8 mouse cellular contexts compared by ENCODE assay signal in the genomic region with DNA sequence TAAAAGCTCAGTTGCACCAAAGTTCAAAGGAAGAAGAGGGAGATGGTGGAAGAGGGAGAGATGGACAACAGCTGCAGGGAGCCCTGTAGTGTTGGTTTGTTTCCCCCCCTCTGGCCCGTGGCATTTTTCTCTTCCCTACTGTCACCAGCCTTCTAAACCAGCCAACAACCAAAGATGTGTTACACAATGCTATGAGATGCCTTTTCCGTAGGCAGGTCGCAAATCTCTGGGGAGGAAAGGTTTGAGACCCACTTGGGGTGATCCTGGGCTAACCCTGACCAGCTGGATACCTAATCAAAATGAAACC. TPM values are rescaled to one million over a fixed set of nuclear protein-coding genes. Genes with fewer than 3 reads are reported as not detected.
A peak's percentile ranks its signal among the peaks of the same experiment; 100 is the strongest.
DNase-seq lines count a peak whose midpoint lies in the region; ATAC-seq and TF ChIP-seq lines count a peak whose summit lies in the region.
"Had no signal": no experiment of that assay in that cellular context is flagged by ENCODE, and none has a peak within 500 bp of the region (broad histone marks: within the 10 kb centered on the region; RNA-seq: fewer than 3 reads in every experiment).

No protein-coding gene starts in this region.

- peak overlapping the region; percentile 58 for H3K4me3 ChIP-seq in lung, postnatal 0 days (ENCODE audit: low read depth, low read length)
- H3K4me3 ChIP-seq in forebrain, embryonic 10.5 days: peak overlapping the region; percentile 68
- H3K4me3 ChIP-seq in limb, embryonic 13.5 days: peak overlapping the region; percentile 67
- peak overlapping the region; percentile 54 for H3K4me3 ChIP-seq in stomach, embryonic 14.5 days (ENCODE audit: low read depth, low read length)

- TF ChIP-seq EP300 in lung, postnatal 0 days (IDR thresholded peaks at IDR 0.05): no peak

- TF ChIP-seq CTCF in lung, postnatal 0 days (IDR thresholded peaks at IDR 0.05): no peak

- WGBS in lung, postnatal 0 days: 17% methylated on average over 3 of the region's 3 CpGs
- 24% methylated on average over 3 of the region's 3 CpGs for WGBS in forebrain, embryonic 10.5 days
- WGBS in limb, embryonic 13.5 days: 20% methylated on average over 3 of the region's 3 CpGs
- 17% methylated on average over 3 of the region's 3 CpGs for WGBS in stomach, embryonic 14.5 days

- peak overlapping the region; percentile 55 for H3K4me2 ChIP-seq in lung, postnatal 0 days (replicated peaks; ENCODE audit: low read depth, low read length)
- H3K4me2 ChIP-seq in limb, embryonic 13.5 days (replicated peaks): peak overlapping the region; percentile 66
- peak overlapping the region; percentile 49 for H3K4me2 ChIP-seq in stomach, embryonic 14.5 days (replicated peaks; ENCODE audit: low read depth, low read length)

- no peaks in the 10 kb centered on the region for H3K4me1 ChIP-seq in lung, postnatal 0 days (ENCODE audit: insufficient read depth, low read depth, low read length)
- peaks cover 12% of the 10 kb centered on the region for H3K4me1 ChIP-seq in forebrain, embryonic 10.5 days
- H3K4me1 ChIP-seq in limb, embryonic 13.5 days: 0 out of 2 replicates have a peak, but pooled peaks cover 4% of the 10 kb centered on the region
- H3K4me1 ChIP-seq in stomach, embryonic 14.5 days (ENCODE audit: control insufficient read depth, insufficient read depth, low read length): 0 out of 2 replicates have a peak, but pooled peaks cover 4% of the 10 kb centered on the region

- H3K9ac ChIP-seq in lung, postnatal 0 days (replicated peaks; ENCODE audit: low read depth): peak overlapping the region; percentile 74
- H3K9ac ChIP-seq in limb, embryonic 13.5 days: peak overlapping the region; percentile 84
- peak overlapping the region; percentile 57 for H3K9ac ChIP-seq in stomach, embryonic 14.5 days (replicated peaks; ENCODE audit: low read depth, low read length)

- DNase-seq in lung, postnatal 0 days (ENCODE audit: low spot score): peak; percentile 43
- DNase-seq in lung, adult 18-20 months: no peak
- no peak for DNase-seq in forebrain, embryonic 10.5 days (ENCODE audit: extremely low spot score, low spot score)
- DNase-seq in left cerebral cortex, postnatal 25 days (ENCODE audit: low spot score in 2 of 2): no peak
- no peak for DNase-seq in adrenal gland, postnatal 10 days
- DNase-seq: right cerebral cortex, adult 18-20 months had no signal

- intact Hi-C loops in left cerebral cortex, postnatal 25 days (cut with DNase I): no loop called here

- ATAC-seq in lung, postnatal 0 days: no peak
- ATAC-seq in limb, embryonic 13.5 days (ENCODE audit: low FRiP score, low read depth): no peak
- no peak for ATAC-seq in stomach, embryonic 14.5 days (ENCODE audit: insufficient number of reproducible peaks, insufficient read depth, low FRiP score, low read depth)

- no peaks in the 10 kb centered on the region for H3K36me3 ChIP-seq in lung, postnatal 0 days (ENCODE audit: insufficient read depth, low read length)
- H3K36me3 ChIP-seq in forebrain, embryonic 10.5 days (replicated peaks): peaks cover 21% of the 10 kb centered on the region
- H3K36me3 ChIP-seq in limb, embryonic 13.5 days: peaks cover 7% of the 10 kb centered on the region; the same call in 1 of the 2 replicates
- no peaks in the 10 kb centered on the region; the same call in 1 of the 2 replicates for H3K36me3 ChIP-seq in stomach, embryonic 14.5 days (ENCODE audit: control insufficient read depth, insufficient read depth, low read length)

- no peaks in the 10 kb centered on the region for H3K27me3 ChIP-seq in lung, postnatal 0 days (replicated peaks; ENCODE audit: insufficient read depth, low read length)
- H3K27me3 ChIP-seq in forebrain, embryonic 10.5 days (ENCODE audit: poor library complexity, severe bottlenecking): no peaks in the 10 kb centered on the region
- no peaks in the 10 kb centered on the region for H3K27me3 ChIP-seq in limb, embryonic 13.5 days
- H3K27me3 ChIP-seq in stomach, embryonic 14.5 days (ENCODE audit: control insufficient read depth, insufficient read depth, low read length): no peaks in the 10 kb centered on the region

- H3K27ac ChIP-seq in lung, postnatal 0 days (ENCODE audit: low read length): peak overlapping the region; percentile 90
- H3K27ac ChIP-seq in forebrain, embryonic 10.5 days: peak overlapping the region; percentile 92
- H3K27ac ChIP-seq in limb, embryonic 13.5 days: peak overlapping the region; percentile 83; the same call in 1 of the 2 replicates
- no peak overlapping the region; the same call in 1 of the 2 replicates for H3K27ac ChIP-seq in stomach, embryonic 14.5 days (ENCODE audit: low read length)

- H3K9me3 ChIP-seq in lung, postnatal 0 days (ENCODE audit: low read length): no peaks in the 10 kb centered on the region
- H3K9me3 ChIP-seq in forebrain, embryonic 10.5 days: no peaks in the 10 kb centered on the region
- no peaks in the 10 kb centered on the region for H3K9me3 ChIP-seq in limb, embryonic 13.5 days
- no peaks in the 10 kb centered on the region for H3K9me3 ChIP-seq in stomach, embryonic 14.5 days (ENCODE audit: control insufficient read depth, low read depth, low read length)

RNA-seq across cellular contexts. Expression of a gene that starts 0.8 kb away (rescaled TPM):
- polyA plus RNA-seq in lung, postnatal 0 days (2015; fragmentation: Nextera tagmentation; extraction: Ambion mirVana): 1.8 and 2.0 TPM in 2 replicates
- 3.7 and 3.8 TPM in 2 replicates for polyA plus RNA-seq in forebrain, embryonic 10.5 days (2016; fragmentation: Nextera tagmentation; extraction: Ambion mirVana)
- polyA plus RNA-seq in limb, embryonic 13.5 days (2015; fragmentation: Nextera tagmentation; extraction: Ambion mirVana): 3.5 and 3.6 TPM in 2 replicates
- 7.5 and 7.6 TPM in 2 replicates for polyA plus RNA-seq in stomach, embryonic 14.5 days (2014; fragmentation: Nextera tagmentation; extraction: Ambion mirVana)
- total RNA-seq in left cerebral cortex, postnatal 25 days (2021): 10 to 100 TPM; 21.0 to 26.3 TPM
- total RNA-seq in adrenal gland, postnatal 10 days (2021): 10 to 100 TPM; 23.7 to 25.9 TPM
